Mouse (Mus musculus) heart, embryonic 10.5 days (tissue): ENCODE data around the gene Phpt1. TPM values are rescaled to one million over a fixed set of nuclear protein-coding genes. Genes with fewer than 3 reads are reported as not detected.

Experiments used
- DNase-seq: peaks from one replicate; pipeline ENCODE4 v3.0.0-alpha.2; 2017; ENCODE audit warnings: low spot score
- H3K27ac ChIP-seq: fragments of 300-500 bp; sonication (generic); 2 replicates; pipeline ENCODE4 v1.5.1; 2016; ENCODE audit warnings: mild to moderate bottlenecking
- H3K27me3 ChIP-seq: fragments of 300-500 bp; sonication (generic); 2 replicates; pipeline ENCODE4 v1.6.1; 2016; ENCODE audit warnings: mild to moderate bottlenecking; ENCODE audit not compliant: poor library complexity, insufficient read depth, severe bottlenecking
- H3K36me3 ChIP-seq: fragments of 300-500 bp; sonication (generic); 2 replicates; pipeline ENCODE4 v1.6.1; 2016; ENCODE audit warnings: mild to moderate bottlenecking, moderate library complexity
- H3K4me1 ChIP-seq: fragments of 300-500 bp; sonication (generic); 2 replicates; pipeline ENCODE4 v1.6.1; 2016; ENCODE audit warnings: mild to moderate bottlenecking
- H3K4me3 ChIP-seq: fragments of 300-500 bp; sonication (generic); 2 replicates; pipeline ENCODE4 v1.5.1; 2016; ENCODE audit warnings: mild to moderate bottlenecking, moderate library complexity
- H3K9me3 ChIP-seq: fragments of 300-500 bp; sonication (generic); 2 replicates; pipeline ENCODE4 v1.6.1; 2016; ENCODE audit warnings: mild to moderate bottlenecking, moderate library complexity
- WGBS: fragments of 180-500 bp; shearing (Covaris S2); methylation state at CpG from one replicate; pipeline ENCODE4 v1.1.7; 2016; 5-methylcytosine and 5-hydroxymethylcytosine counted together
- polyA plus RNA-seq: library from polyadenylated mRNA; unstranded; fragments of >200 nt; fragmentation: Nextera tagmentation; extraction: Ambion mirVana; gene quantifications from 2 replicates; pipeline ENCODE4 v1.2.1, GENCODE M21; 2016

Phpt1 gene
- polyA plus RNA-seq, 1 experiment from 2014 or later, result 160 TPM

- WGBS, result 67% methylated on average over 9 of the region's 9 CpGs
- H3K4me1 ChIP-seq, result peaks cover 11% of the 10 kb centered on the region
- no peak overlapping the region for H3K27ac ChIP-seq
- no peak overlapping the region for H3K4me3 ChIP-seq
- H3K27me3 ChIP-seq, result no peaks in the 10 kb centered on the region
- no peaks in the 10 kb centered on the region for H3K9me3 ChIP-seq
- no peak for DNase-seq
- H3K36me3 ChIP-seq, result 0 out of 2 replicates have a peak, but pooled peaks cover 4% of the 10 kb centered on the region
Measured at GRCm38 (mm10) chr2:25549021-25549991, 25.7 kb downstream of the Phpt1 start.

- no peaks in the 10 kb centered on the region for H3K27me3 ChIP-seq
- 0 out of 2 replicates have a peak, but pooled peaks cover 4% of the 10 kb centered on the region for H3K36me3 ChIP-seq
- H3K27ac ChIP-seq, result peak within 1 kb of the TSS; percentile 96
- peak within 1 kb of the TSS; percentile 83 for H3K4me3 ChIP-seq
- peak; percentile 100 for DNase-seq
- no peaks in the 10 kb centered on the region for H3K9me3 ChIP-seq
- WGBS, result 3% methylated on average over 48 of the region's 48 CpGs
- H3K4me1 ChIP-seq, result peaks cover 19% of the 10 kb centered on the region
Measured at GRCm38 (mm10) chr2:25546811-25547491, 28.1 kb downstream of the Phpt1 start, which contains the start of gene Traf2. Gene Traf2 (minus strand): TSS chr2:25546940.

- Histone ChIP-seq H3K4me3 (peak overlapping the region; percentile 83), H3K9me3 (no peaks in the 10 kb centered on the region), H3K27me3 (no peaks in the 10 kb centered on the region), H3K27ac (peak overlapping the region; percentile 96), H3K36me3 (0 out of 2 replicates have a peak, but pooled peaks cover 4% of the 10 kb centered on the region), H3K4me1 (peaks cover 24% of the 10 kb centered on the region)
- no peak for DNase-seq
- WGBS, result 8% methylated on average over 43 of the region's 43 CpGs
Measured at GRCm38 (mm10) chr2:25545996-25546810, 28.8 kb downstream of the Phpt1 start.

GRCm38 (mm10) chr2:25541644-25542367 lies 33.2 kb downstream of the Phpt1 start:
- H3K36me3 ChIP-seq, result peaks cover 19% of the 10 kb centered on the region
- WGBS, result 87% methylated on average over 10 of the region's 10 CpGs
- H3K27ac ChIP-seq, result no peak overlapping the region

GRCm38 (mm10) chr2:25540541-25540948 lies 34.5 kb downstream of the Phpt1 start:
- Histone ChIP-seq H3K27me3 (no peaks in the 10 kb centered on the region), H3K4me1 (peaks cover 18% of the 10 kb centered on the region), H3K4me3 (no peak overlapping the region), H3K9me3 (no peaks in the 10 kb centered on the region), H3K36me3 (peaks cover 31% of the 10 kb centered on the region), H3K27ac (no peak overlapping the region)
- 93% methylated on average over 4 of the region's 4 CpGs for WGBS
- no peak for DNase-seq

More at GRCm38 (mm10) chr2:25541644-25542367, 33.2 kb downstream of the Phpt1 start:
- H3K27me3 ChIP-seq, result no peaks in the 10 kb centered on the region
- no peak for DNase-seq
- no peak overlapping the region for H3K4me3 ChIP-seq
- peaks cover 24% of the 10 kb centered on the region for H3K4me1 ChIP-seq
- no peaks in the 10 kb centered on the region for H3K9me3 ChIP-seq

GRCm38 (mm10) chr2:25536531-25536930 lies 38.5 kb downstream of the Phpt1 start:
- peaks cover 58% of the 10 kb centered on the region for H3K36me3 ChIP-seq
- H3K27me3 ChIP-seq, result no peaks in the 10 kb centered on the region

GRCm38 (mm10) chr2:25534866-25535182 lies 40.2 kb downstream of the Phpt1 start:
- H3K27ac ChIP-seq, result no peak overlapping the region

More at GRCm38 (mm10) chr2:25536531-25536930, 38.5 kb downstream of the Phpt1 start:
- 81% methylated on average over 8 of the region's 8 CpGs for WGBS
- Histone ChIP-seq H3K4me3 (no peak overlapping the region), H3K4me1 (0 out of 2 replicates have a peak, but pooled peaks cover 1% of the 10 kb centered on the region), H3K9me3 (no peaks in the 10 kb centered on the region), H3K27ac (no peak overlapping the region)
- no peak for DNase-seq

GRCm38 (mm10) chr2:25534178-25534865 lies 40.7 kb downstream of the Phpt1 start:
- no peak overlapping the region for H3K4me3 ChIP-seq
- no peaks in the 10 kb centered on the region for H3K27me3 ChIP-seq
- WGBS, result 83% methylated on average over 3 of the region's 3 CpGs
- H3K4me1 ChIP-seq, result no peaks in the 10 kb centered on the region
- DNase-seq, result no peak
- H3K36me3 ChIP-seq, result peaks cover 79% of the 10 kb centered on the region
- no peak overlapping the region for H3K27ac ChIP-seq
- H3K9me3 ChIP-seq, result no peaks in the 10 kb centered on the region

More at GRCm38 (mm10) chr2:25534866-25535182, 40.2 kb downstream of the Phpt1 start:
- no peaks in the 10 kb centered on the region for H3K4me1 ChIP-seq
- no peak overlapping the region for H3K4me3 ChIP-seq
- H3K36me3 ChIP-seq, result peaks cover 74% of the 10 kb centered on the region
- DNase-seq, result no peak
- no peaks in the 10 kb centered on the region for H3K9me3 ChIP-seq
- no peaks in the 10 kb centered on the region for H3K27me3 ChIP-seq
- 89% methylated on average over 2 of the region's 2 CpGs for WGBS

GRCm38 (mm10) chr2:25533707-25534106 lies 41.3 kb downstream of the Phpt1 start:
- Histone ChIP-seq H3K9me3 (no peaks in the 10 kb centered on the region), H3K36me3 (peaks cover 84% of the 10 kb centered on the region)
- 95% methylated on average over 2 of the region's 2 CpGs for WGBS

GRCm38 (mm10) chr2:25526510-25527302 lies 48.3 kb downstream of the Phpt1 start:
- Histone ChIP-seq H3K9me3 (no peaks in the 10 kb centered on the region), H3K4me1 (no peaks in the 10 kb centered on the region), H3K4me3 (no peak overlapping the region), H3K36me3 (peaks cover 96% of the 10 kb centered on the region), H3K27me3 (no peaks in the 10 kb centered on the region), H3K27ac (no peak overlapping the region)
- 83% methylated on average over 9 of the region's 9 CpGs for WGBS
- DNase-seq, result no peak

More at GRCm38 (mm10) chr2:25533707-25534106, 41.3 kb downstream of the Phpt1 start:
- DNase-seq, result no peak
- no peaks in the 10 kb centered on the region for H3K27me3 ChIP-seq
- no peak overlapping the region for H3K27ac ChIP-seq
- no peaks in the 10 kb centered on the region for H3K4me1 ChIP-seq
- no peak overlapping the region for H3K4me3 ChIP-seq
